Mouse (Mus musculus): Measurements from ENCODE around the gene Mon1a. TPM values are rescaled to one million over a fixed set of nuclear protein-coding genes. Genes with fewer than 3 reads are reported as not detected.

Gene Mon1a
- total RNA-seq, 1 experiment: 5.4 TPM

DNA sequence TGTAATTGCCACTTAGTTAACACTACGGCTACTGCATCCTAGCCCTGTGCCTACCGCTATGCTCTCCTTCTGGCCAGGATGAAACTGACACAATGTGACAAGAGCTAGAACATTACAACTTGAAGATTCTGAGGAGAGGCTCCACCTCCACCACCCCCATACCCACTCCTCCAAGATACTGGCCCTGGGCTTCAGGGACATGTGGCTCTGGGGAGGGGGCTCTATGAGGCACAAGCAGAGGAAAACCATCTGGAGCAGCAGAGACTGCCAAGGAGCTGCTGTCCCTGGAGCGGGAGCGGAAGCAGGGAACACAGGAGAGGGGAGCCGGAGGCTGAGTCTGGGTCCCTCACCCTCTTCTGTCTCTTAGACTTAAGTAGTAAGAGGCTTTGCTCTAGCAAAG is 39.8 kb downstream of the Mon1a start:
- no peak overlapping the region for H3K4me3 ChIP-seq (ENCODE audit: insufficient read depth in 1 of 2, low read depth in 1 of 2, low read length in 2 of 2, poor library complexity in 1 of 2, severe bottlenecking in 1 of 2)
- H3K27ac ChIP-seq (ENCODE audit: insufficient read depth, low read depth, low read length, poor library complexity, severe bottlenecking): no peak overlapping the region
- no peak for TF ChIP-seq ZNF384 (IDR thresholded peaks at IDR 0.05; ENCODE audit: low read depth, low read length)
- TF ChIP-seq CHD2 (IDR thresholded peaks at IDR 0.05; ENCODE audit: low read depth, low read length): no peak
- TF ChIP-seq HCFC1 (IDR thresholded peaks at IDR 0.05; ENCODE audit: borderline replicate concordance, insufficient read depth, low read length): no peak
- no peak for TF ChIP-seq ZC3H11A (IDR thresholded peaks at IDR 0.05; ENCODE audit: borderline replicate concordance, low read depth, low read length)
- TF ChIP-seq MAFK (IDR thresholded peaks at IDR 0.05; ENCODE audit: insufficient read depth, low read depth, low read length): no peak
- peaks cover 3 to 8% of the 10 kb centered on the region in 2 experiments; a peak in 2 of 4 replicates for H3K4me1 ChIP-seq (ENCODE audit: control insufficient read depth in 2 of 2, insufficient read depth in 2 of 2, low read length in 2 of 2, poor library complexity in 1 of 2)
- in situ Hi-C loops (cut with MboI; ENCODE audit: low sequenced_read_pairs in 2 of 2, unreplicated experiment in 2 of 2): no loop called here
- no peak overlapping the region for H3K9ac ChIP-seq (ENCODE audit: insufficient read depth, low read depth, low read length, poor library complexity, severe bottlenecking)
- H3K9me3 ChIP-seq (ENCODE audit: control insufficient read depth, insufficient read depth, low read depth, low read length): no peaks in the 10 kb centered on the region
- H3K36me3 ChIP-seq (ENCODE audit: control insufficient read depth, insufficient read depth, low read length, poor library complexity, severe bottlenecking): no peaks in the 10 kb centered on the region
- no peak for DNase-seq (ENCODE audit: low read depth, low spot score)

DNA sequence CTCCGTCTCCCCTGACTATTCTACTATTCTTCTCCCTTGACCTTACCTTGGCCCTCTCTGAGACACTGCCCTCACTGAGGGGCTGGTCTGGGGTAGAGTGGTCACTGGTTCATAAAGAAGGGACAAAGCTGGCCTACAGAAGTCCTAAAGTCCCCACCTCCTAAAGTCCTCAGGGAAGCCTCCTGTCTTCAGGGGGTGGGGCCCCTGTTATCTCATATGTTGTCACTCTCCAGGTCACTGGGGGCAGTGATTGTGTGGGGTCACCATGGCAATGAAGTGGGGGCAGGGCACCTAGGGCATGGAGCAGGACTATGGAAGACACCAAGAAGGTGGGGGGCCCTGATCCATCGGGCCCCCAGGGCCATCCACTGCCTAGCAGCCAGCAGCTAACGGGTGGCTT is 40.2 kb downstream of the Mon1a start, which contains the start of gene Actl11:
Gene Actl11, plus strand, starts transcription at position 301 of the 400 bp plus-strand sequence.
- no peak within 1 kb of the TSS for H3K27ac ChIP-seq (ENCODE audit: insufficient read depth, low read depth, low read length, poor library complexity, severe bottlenecking)
- TF ChIP-seq HCFC1 (IDR thresholded peaks at IDR 0.05; ENCODE audit: borderline replicate concordance, insufficient read depth, low read length) (no peak), MAFK (IDR thresholded peaks at IDR 0.05; ENCODE audit: insufficient read depth, low read depth, low read length) (no peak), CHD2 (IDR thresholded peaks at IDR 0.05; ENCODE audit: low read depth, low read length) (no peak), ZNF384 (IDR thresholded peaks at IDR 0.05; ENCODE audit: low read depth, low read length) (no peak)
- in situ Hi-C loops (cut with MboI; ENCODE audit: low sequenced_read_pairs in 2 of 2, unreplicated experiment in 2 of 2): no loop called here

GRCm38 (mm10) chr9:107932221-107932620 is 44.3 kb downstream of the Mon1a start:
- Histone ChIP-seq H3K4me1 (ENCODE audit: control insufficient read depth in 2 of 2, insufficient read depth in 2 of 2, low read length in 2 of 2, poor library complexity in 1 of 2) (peaks cover 0 to 5% of the 10 kb centered on the region in 2 experiments; a peak in 3 of 4 replicates), H3K9me3 (ENCODE audit: control insufficient read depth, insufficient read depth, low read depth, low read length) (no peaks in the 10 kb centered on the region), H3K4me3 (ENCODE audit: insufficient read depth in 1 of 2, low read depth in 1 of 2, low read length in 2 of 2, poor library complexity in 1 of 2, severe bottlenecking in 1 of 2) (no peak overlapping the region), H3K36me3 (ENCODE audit: control insufficient read depth, insufficient read depth, low read length, poor library complexity, severe bottlenecking) (no peaks in the 10 kb centered on the region), H3K27ac (ENCODE audit: insufficient read depth, low read depth, low read length, poor library complexity, severe bottlenecking) (no peak overlapping the region), H3K9ac (ENCODE audit: insufficient read depth, low read depth, low read length, poor library complexity, severe bottlenecking) (no peak overlapping the region)
- no peak for DNase-seq (ENCODE audit: low read depth, low spot score)
- in situ Hi-C loops (cut with MboI; ENCODE audit: low sequenced_read_pairs in 2 of 2, unreplicated experiment in 2 of 2): no loop called here
- TF ChIP-seq MAFK (IDR thresholded peaks at IDR 0.05; ENCODE audit: insufficient read depth, low read depth, low read length): no peak
- TF ChIP-seq ZNF384 (IDR thresholded peaks at IDR 0.05; ENCODE audit: low read depth, low read length): no peak
- TF ChIP-seq HCFC1 (IDR thresholded peaks at IDR 0.05; ENCODE audit: borderline replicate concordance, insufficient read depth, low read length): no peak
- TF ChIP-seq ZC3H11A (IDR thresholded peaks at IDR 0.05; ENCODE audit: borderline replicate concordance, low read depth, low read length): no peak
- no peak for TF ChIP-seq CHD2 (IDR thresholded peaks at IDR 0.05; ENCODE audit: low read depth, low read length)

More for the DNA sequence above, 40.2 kb downstream of the Mon1a start, which contains the start of gene Actl11:
- Histone ChIP-seq H3K9me3 (ENCODE audit: control insufficient read depth, insufficient read depth, low read depth, low read length) (no peaks in the 10 kb centered on the region), H3K4me3 (ENCODE audit: insufficient read depth in 1 of 2, low read depth in 1 of 2, low read length in 2 of 2, poor library complexity in 1 of 2, severe bottlenecking in 1 of 2) (no peak within 1 kb of the TSS), H3K4me1 (ENCODE audit: control insufficient read depth in 2 of 2, insufficient read depth in 2 of 2, low read length in 2 of 2, poor library complexity in 1 of 2) (peaks cover 3 to 8% of the 10 kb centered on the region in 2 experiments; a peak in 2 of 4 replicates), H3K36me3 (ENCODE audit: control insufficient read depth, insufficient read depth, low read length, poor library complexity, severe bottlenecking) (no peaks in the 10 kb centered on the region), H3K9ac (ENCODE audit: insufficient read depth, low read depth, low read length, poor library complexity, severe bottlenecking) (no peak within 1 kb of the TSS)
- no peak for DNase-seq (ENCODE audit: low read depth, low spot score)

DNA sequence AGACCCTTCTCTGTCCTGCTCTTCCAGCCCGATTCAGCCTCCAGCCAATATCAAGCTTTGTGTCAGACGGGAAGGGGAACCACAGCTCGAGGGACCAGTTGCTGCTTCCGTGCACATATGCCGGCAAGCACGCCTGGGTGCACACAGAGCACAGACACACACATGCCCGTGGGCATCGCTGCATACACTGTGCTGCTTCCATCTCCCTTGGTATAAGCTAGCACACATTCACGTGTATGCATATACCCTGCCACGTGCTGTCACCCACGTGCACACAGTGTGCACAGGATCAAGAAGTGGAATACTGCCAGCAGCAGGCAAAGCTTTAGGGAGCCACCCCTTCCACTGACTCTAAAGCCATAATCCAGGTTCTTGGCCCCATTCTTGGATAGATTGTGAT is 46.2 kb downstream of the Mon1a start:
- in situ Hi-C loops (cut with MboI; ENCODE audit: low sequenced_read_pairs in 2 of 2, unreplicated experiment in 2 of 2): no loop called here

More for the DNA sequence above, 46.2 kb downstream of the Mon1a start:
- Histone ChIP-seq H3K9ac (ENCODE audit: insufficient read depth, low read depth, low read length, poor library complexity, severe bottlenecking) (no peak overlapping the region), H3K27ac (ENCODE audit: insufficient read depth, low read depth, low read length, poor library complexity, severe bottlenecking) (no peak overlapping the region), H3K4me3 (ENCODE audit: insufficient read depth in 1 of 2, low read depth in 1 of 2, low read length in 2 of 2, poor library complexity in 1 of 2, severe bottlenecking in 1 of 2) (no peak overlapping the region), H3K9me3 (ENCODE audit: control insufficient read depth, insufficient read depth, low read depth, low read length) (no peaks in the 10 kb centered on the region), H3K4me1 (ENCODE audit: control insufficient read depth in 2 of 2, insufficient read depth in 2 of 2, low read length in 2 of 2, poor library complexity in 1 of 2) (peaks cover 0 to 7% of the 10 kb centered on the region in 2 experiments; a peak in 3 of 4 replicates), H3K36me3 (ENCODE audit: control insufficient read depth, insufficient read depth, low read length, poor library complexity, severe bottlenecking) (no peaks in the 10 kb centered on the region)
- DNase-seq (ENCODE audit: low read depth, low spot score): no peak
- TF ChIP-seq ZC3H11A (IDR thresholded peaks at IDR 0.05; ENCODE audit: borderline replicate concordance, low read depth, low read length) (no peak), HCFC1 (IDR thresholded peaks at IDR 0.05; ENCODE audit: borderline replicate concordance, insufficient read depth, low read length) (no peak), MAFK (IDR thresholded peaks at IDR 0.05; ENCODE audit: insufficient read depth, low read depth, low read length) (no peak), CHD2 (IDR thresholded peaks at IDR 0.05; ENCODE audit: low read depth, low read length) (no peak), ZNF384 (IDR thresholded peaks at IDR 0.05; ENCODE audit: low read depth, low read length) (no peak)

Measured in ES-E14 (cell line).